Mouse (Mus musculus) ES-E14 (cell line): ENCODE data around the gene Gabbr2.

Experiments
- HCFC1 ChIP-seq: IDR thresholded peaks from 2 replicates; pipeline ENCODE4 v1.6.1; 2012; ENCODE audit warnings: low read length, inconsistent platforms, borderline replicate concordance; ENCODE audit not compliant: insufficient read depth
- ZC3H11A ChIP-seq: IDR thresholded peaks from 2 replicates; pipeline ENCODE4 v1.6.1; 2012; ENCODE audit warnings: low read depth, mild to moderate bottlenecking, inconsistent platforms, low read length, borderline replicate concordance

DNA sequence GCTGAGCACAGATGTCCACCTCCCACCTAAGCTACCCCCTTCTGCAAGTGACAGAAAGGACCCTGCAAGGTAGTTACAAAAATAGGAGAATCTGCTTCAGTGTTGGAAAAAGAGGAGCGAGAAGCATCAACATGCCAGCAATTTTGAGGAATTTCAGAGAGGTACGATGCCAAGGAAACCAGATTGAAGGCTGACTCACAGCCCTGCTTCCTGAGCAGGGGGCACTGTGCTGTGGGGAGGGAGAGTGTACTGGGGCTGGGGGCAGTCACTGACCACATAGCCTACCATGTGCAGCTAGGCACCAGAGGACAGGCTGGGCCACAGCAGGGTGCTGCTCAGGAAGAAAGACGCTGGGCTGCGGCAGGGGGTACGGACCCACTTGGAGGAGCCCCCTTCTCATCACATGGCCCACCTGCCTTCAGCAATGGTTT is 163.5 kb downstream of the Gabbr2 start:
- TF ChIP-seq ZC3H11A, result no peak
- TF ChIP-seq HCFC1, result no peak
